Mouse (Mus musculus): Measurements from ENCODE around the gene Slc25a17. TPM values are rescaled to one million over a fixed set of nuclear protein-coding genes. Genes with fewer than 3 reads are reported as not detected.

Slc25a17 gene
- total and polyA plus RNA-seq, 2 experiments from 2014 or later: 77.4 to 121 TPM

DNA sequence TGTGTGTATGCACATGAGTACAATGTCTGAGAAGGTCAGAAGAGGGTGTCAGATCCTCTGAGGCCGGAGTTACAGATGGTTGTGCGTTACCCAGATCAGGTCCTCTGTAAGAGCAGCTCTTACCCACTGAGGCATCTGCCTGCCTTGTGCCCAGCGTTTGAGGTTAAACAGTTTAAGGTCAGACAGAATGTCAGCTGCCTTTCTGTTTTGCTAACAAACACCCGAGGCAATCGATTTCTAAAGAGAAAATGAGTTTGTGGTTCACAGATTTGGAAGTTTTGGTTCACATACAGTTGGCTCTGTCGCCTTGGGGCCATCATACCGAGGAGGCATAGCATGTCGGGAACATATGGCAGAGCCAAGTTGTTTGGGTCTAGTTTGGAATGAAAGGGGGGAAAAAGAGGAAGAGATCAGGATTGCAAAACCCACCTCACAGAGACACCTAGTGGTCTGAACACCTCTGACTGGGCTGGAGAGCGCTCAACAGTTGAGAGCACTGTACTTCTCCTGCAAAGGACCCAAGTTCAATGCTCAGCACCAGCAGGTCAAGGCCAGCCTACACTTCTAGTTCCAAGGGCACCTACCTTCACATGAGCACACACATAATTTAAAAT, 76.4 kb downstream of the Slc25a17 start:
- peak; percentile 7 for DNase-seq (ENCODE audit: low spot score)
- H3K27me3 ChIP-seq (ENCODE audit: insufficient read depth, low read length): no peaks in the 10 kb centered on the region
- WGBS: 83% methylated on average over 9 of the region's 9 CpGs
- H3K9me3 ChIP-seq (ENCODE audit: low read length): no peaks in the 10 kb centered on the region
- H3K9ac ChIP-seq (replicated peaks; ENCODE audit: low read length, poor library complexity, severe bottlenecking): no peak overlapping the region
- no peaks in the 10 kb centered on the region for H3K36me3 ChIP-seq (ENCODE audit: insufficient read depth, low read length)
- no peak for ATAC-seq (ENCODE audit: low FRiP score)
- peak; percentile 37; the same call in 1 of the 2 replicates for TF ChIP-seq CTCF (IDR thresholded peaks at IDR 0.05)
- no peak overlapping the region for H3K4me3 ChIP-seq (ENCODE audit: low read depth, low read length)
- H3K4me2 ChIP-seq (ENCODE audit: low read depth, low read length, poor library complexity, severe bottlenecking): no peak overlapping the region
- no peaks in the 10 kb centered on the region for H3K4me1 ChIP-seq (ENCODE audit: insufficient read depth, low read length)
- no peak overlapping the region for H3K27ac ChIP-seq (ENCODE audit: low read depth, low read length)

DNA sequence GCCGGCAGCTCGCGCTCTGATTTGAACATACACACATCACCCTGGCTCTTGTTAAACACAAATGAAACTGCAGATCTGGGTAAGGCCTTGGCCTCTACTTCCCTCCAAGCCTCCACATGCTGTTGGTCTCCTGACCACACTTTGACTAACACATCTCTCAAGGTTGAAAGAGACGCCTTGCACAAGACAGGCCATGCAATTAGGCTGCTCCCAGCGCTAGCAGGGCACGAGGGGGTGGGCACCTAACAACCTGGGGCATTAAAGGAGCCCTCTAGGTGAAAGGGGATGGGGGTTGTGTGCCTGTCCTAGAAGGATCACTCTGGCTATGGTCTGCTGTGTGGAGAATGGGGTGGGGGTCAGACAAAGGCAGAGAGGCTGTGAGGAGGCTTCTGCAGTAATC, 81.9 kb downstream of the Slc25a17 start:
- Histone ChIP-seq H3K36me3 (ENCODE audit: insufficient read depth, low read length) (no peaks in the 10 kb centered on the region), H3K27ac (ENCODE audit: low read depth, low read length) (no peak overlapping the region), H3K27me3 (ENCODE audit: insufficient read depth, low read length) (no peaks in the 10 kb centered on the region), H3K4me1 (ENCODE audit: insufficient read depth, low read length) (peaks cover 4% of the 10 kb centered on the region), H3K4me3 (ENCODE audit: low read depth, low read length) (no peak overlapping the region), H3K4me2 (ENCODE audit: low read depth, low read length, poor library complexity, severe bottlenecking) (no peak overlapping the region), H3K9me3 (ENCODE audit: low read length) (no peaks in the 10 kb centered on the region), H3K9ac (replicated peaks; ENCODE audit: low read length, poor library complexity, severe bottlenecking) (no peak overlapping the region)
- TF ChIP-seq CTCF (IDR thresholded peaks at IDR 0.05): no peak
- ATAC-seq (ENCODE audit: low FRiP score) (no peak), DNase-seq (ENCODE audit: low spot score) (no peak)
- 47% methylated on average over 6 of the region's 6 CpGs for WGBS

DNA sequence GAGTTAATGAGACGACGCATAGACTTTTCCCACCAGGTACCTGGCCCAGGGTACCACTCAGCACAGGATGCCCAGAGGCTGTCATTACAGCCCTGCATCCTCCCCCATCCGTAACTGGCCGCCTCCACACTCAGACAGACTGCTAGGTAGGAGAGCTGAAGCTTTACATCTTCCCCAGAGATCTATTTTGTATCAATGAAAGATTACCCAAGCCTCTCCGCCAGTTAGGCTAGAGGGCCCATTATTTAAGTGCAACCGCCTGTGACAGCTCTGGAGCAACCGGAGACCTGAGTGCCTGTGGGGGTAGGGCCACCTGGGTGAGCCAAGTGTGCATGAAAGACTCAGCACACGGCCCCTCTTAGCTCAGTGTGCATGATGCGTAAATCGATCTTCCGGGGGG, 82.7 kb downstream of the Slc25a17 start:
- Histone ChIP-seq H3K4me1 (ENCODE audit: insufficient read depth, low read length) (peaks cover 4% of the 10 kb centered on the region), H3K27me3 (ENCODE audit: insufficient read depth, low read length) (no peaks in the 10 kb centered on the region), H3K9ac (replicated peaks; ENCODE audit: low read length, poor library complexity, severe bottlenecking) (0 out of 2 replicates have a peak overlapping the region, but pooled peaks have one; percentile 24), H3K4me2 (ENCODE audit: low read depth, low read length, poor library complexity, severe bottlenecking) (no peak overlapping the region), H3K9me3 (ENCODE audit: low read length) (no peaks in the 10 kb centered on the region), H3K27ac (ENCODE audit: low read depth, low read length) (no peak overlapping the region), H3K4me3 (ENCODE audit: low read depth, low read length) (no peak overlapping the region), H3K36me3 (ENCODE audit: insufficient read depth, low read length) (no peaks in the 10 kb centered on the region)
- no peak for TF ChIP-seq CTCF (IDR thresholded peaks at IDR 0.05)
- 12% methylated on average over 9 of the region's 11 CpGs for WGBS
- ATAC-seq (ENCODE audit: low FRiP score) (no peak), DNase-seq (ENCODE audit: low spot score) (peak; percentile 34)

DNA sequence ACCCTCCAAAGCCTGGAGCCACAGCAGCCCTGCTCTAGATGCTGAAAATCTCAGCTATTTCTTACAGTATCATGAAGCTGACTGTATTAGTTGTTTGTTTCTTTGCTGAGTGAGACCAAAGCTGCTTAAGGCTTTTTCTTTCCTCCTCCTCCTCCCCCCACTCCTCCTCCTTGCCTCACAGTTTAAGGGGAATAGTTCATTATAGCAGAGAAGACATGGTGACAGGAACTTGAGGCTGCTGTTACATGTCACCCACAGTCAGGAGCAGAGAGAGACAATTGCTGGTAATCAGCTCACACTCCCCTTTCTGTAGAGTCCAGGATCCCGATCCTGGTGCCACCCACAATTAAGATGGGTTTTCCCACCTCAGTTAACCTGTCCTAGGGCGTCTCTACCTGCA, 87.3 kb downstream of the Slc25a17 start:
- Histone ChIP-seq H3K4me1 (ENCODE audit: insufficient read depth, low read length) (peaks cover 7% of the 10 kb centered on the region), H3K4me3 (ENCODE audit: low read depth, low read length) (no peak overlapping the region), H3K36me3 (ENCODE audit: insufficient read depth, low read length) (no peaks in the 10 kb centered on the region), H3K27me3 (ENCODE audit: insufficient read depth, low read length) (no peaks in the 10 kb centered on the region), H3K27ac (ENCODE audit: low read depth, low read length) (peak overlapping the region; percentile 70; the same call in 1 of the 2 replicates), H3K9me3 (ENCODE audit: low read length) (no peaks in the 10 kb centered on the region), H3K4me2 (ENCODE audit: low read depth, low read length, poor library complexity, severe bottlenecking) (no peak overlapping the region), H3K9ac (replicated peaks; ENCODE audit: low read length, poor library complexity, severe bottlenecking) (no peak overlapping the region; the same call in 1 of the 2 replicates)
- ATAC-seq (ENCODE audit: low FRiP score) (no peak), DNase-seq (ENCODE audit: low spot score) (no peak)
- 55% methylated on average over 2 of the region's 2 CpGs for WGBS
- no peak for TF ChIP-seq CTCF (IDR thresholded peaks at IDR 0.05)

DNA sequence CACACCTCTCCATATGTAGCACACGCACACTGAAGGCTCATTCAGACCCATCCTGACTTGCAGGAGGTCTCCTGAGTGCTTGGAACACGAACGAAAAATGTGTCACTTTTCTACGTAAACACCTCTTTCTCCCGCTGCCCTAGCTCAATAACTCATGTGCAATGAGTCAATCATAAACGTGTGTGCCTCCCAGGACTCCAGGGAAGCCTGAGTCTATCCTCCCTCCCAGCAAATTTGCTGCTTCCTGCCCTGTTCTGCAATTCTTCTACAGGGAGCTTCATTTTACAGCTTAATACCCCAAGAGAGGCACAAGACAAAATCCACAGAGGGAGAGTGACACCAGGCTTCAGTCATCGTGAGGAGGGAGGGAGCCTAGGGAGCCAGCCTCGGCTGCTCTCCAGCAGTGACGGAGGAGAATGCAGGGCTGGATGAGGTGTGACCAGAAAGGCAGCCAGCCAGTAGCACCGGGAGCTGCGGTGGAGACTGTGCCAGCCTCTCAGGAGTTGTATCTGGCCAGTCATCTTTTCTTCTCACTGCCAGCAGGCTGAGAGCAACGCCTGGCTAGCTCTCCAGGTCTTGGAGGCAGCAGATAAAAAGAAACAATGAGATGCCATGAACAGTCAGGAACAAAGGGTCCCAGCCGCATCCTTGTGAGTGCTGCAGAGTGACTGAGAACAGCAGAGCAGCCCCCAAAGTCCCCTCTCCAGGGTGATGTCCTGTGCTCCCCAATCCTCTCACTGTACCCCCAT, 88.1 kb downstream of the Slc25a17 start:
- ATAC-seq (ENCODE audit: low FRiP score): peak; percentile 66; the same call in 1 of the 2 replicates
- Histone ChIP-seq H3K4me3 (ENCODE audit: low read depth, low read length) (no peak overlapping the region), H3K9me3 (ENCODE audit: low read length) (no peaks in the 10 kb centered on the region), H3K4me2 (ENCODE audit: low read depth, low read length, poor library complexity, severe bottlenecking) (no peak overlapping the region; the same call in 1 of the 2 replicates), H3K9ac (replicated peaks; ENCODE audit: low read length, poor library complexity, severe bottlenecking) (no peak overlapping the region; the same call in none of the 2 replicates), H3K4me1 (ENCODE audit: insufficient read depth, low read length) (peaks cover 3% of the 10 kb centered on the region; the same call in 1 of the 2 replicates), H3K36me3 (ENCODE audit: insufficient read depth, low read length) (no peaks in the 10 kb centered on the region), H3K27me3 (ENCODE audit: insufficient read depth, low read length) (no peaks in the 10 kb centered on the region), H3K27ac (ENCODE audit: low read depth, low read length) (peak overlapping the region; percentile 70)
- 13% methylated on average over 13 of the region's 13 CpGs for WGBS
- DNase-seq (ENCODE audit: low spot score): peak; percentile 73
- no peak for TF ChIP-seq CTCF (IDR thresholded peaks at IDR 0.05)

Other genes starting within 250 kb of the Slc25a17 start
- 32.1 and 44.1 TPM in 2 replicates for gene Mrtfa, start 170.1 kb downstream of the Slc25a17 start, total RNA-seq (2014; rRNA removed)
- gene Mrtfa, start 170.1 kb downstream of the Slc25a17 start, polyA plus RNA-seq (2015; fragmentation: Nextera tagmentation; extraction: Ambion mirVana): 20.8 and 22.6 TPM in 2 replicates
- 11.2 and 17.2 TPM in 2 replicates for gene Mchr1, start 125.3 kb downstream of the Slc25a17 start, total RNA-seq (2014; rRNA removed)
- 9.3 and 12.4 TPM in 2 replicates for gene Mchr1, start 125.3 kb downstream of the Slc25a17 start, polyA plus RNA-seq (2015; fragmentation: Nextera tagmentation; extraction: Ambion mirVana)
- 111 and 137 TPM in 2 replicates for gene St13, start 39.3 kb upstream of the Slc25a17 start, total RNA-seq (2014; rRNA removed)
- gene St13, start 39.3 kb upstream of the Slc25a17 start, polyA plus RNA-seq (2015; fragmentation: Nextera tagmentation; extraction: Ambion mirVana): 231 and 241 TPM in 2 replicates
- 8.2 and 13.8 TPM in 2 replicates for gene Xpnpep3, start 39.3 kb upstream of the Slc25a17 start, total RNA-seq (2014; rRNA removed)
- gene Xpnpep3, start 39.3 kb upstream of the Slc25a17 start, polyA plus RNA-seq (2015; fragmentation: Nextera tagmentation; extraction: Ambion mirVana): 5.4 and 6.5 TPM in 2 replicates
- not detected in 2 replicates for gene Dnajb7, start 47.5 kb upstream of the Slc25a17 start, total RNA-seq (2014; rRNA removed)
- 0.16 and 0.26 TPM in 2 replicates for gene Dnajb7, start 47.5 kb upstream of the Slc25a17 start, polyA plus RNA-seq (2015; fragmentation: Nextera tagmentation; extraction: Ambion mirVana)
- 152 and 155 TPM in 2 replicates for gene Rbx1, start 105.5 kb upstream of the Slc25a17 start, total RNA-seq (2014; rRNA removed)
- gene Rbx1, start 105.5 kb upstream of the Slc25a17 start, polyA plus RNA-seq (2015; fragmentation: Nextera tagmentation; extraction: Ambion mirVana): 397 and 411 TPM in 2 replicates
- gene Ep300, start 224.5 kb upstream of the Slc25a17 start, total RNA-seq (2014; rRNA removed): 50.7 and 55.5 TPM in 2 replicates
- 9.4 and 14.9 TPM in 2 replicates for gene Ep300, start 224.5 kb upstream of the Slc25a17 start, polyA plus RNA-seq (2015; fragmentation: Nextera tagmentation; extraction: Ambion mirVana)

Data from midbrain, postnatal 0 days (tissue).